Mouse (Mus musculus): ENCODE results near the gene Tesc. TPM values are rescaled to one million over a fixed set of nuclear protein-coding genes. Genes with fewer than 3 reads are reported as not detected.
A peak's percentile ranks its signal among the peaks of the same experiment; 100 is the strongest.

The Tesc gene
- polyA plus RNA-seq, 1 experiment from 2014 or later: 14.5 TPM

DNA sequence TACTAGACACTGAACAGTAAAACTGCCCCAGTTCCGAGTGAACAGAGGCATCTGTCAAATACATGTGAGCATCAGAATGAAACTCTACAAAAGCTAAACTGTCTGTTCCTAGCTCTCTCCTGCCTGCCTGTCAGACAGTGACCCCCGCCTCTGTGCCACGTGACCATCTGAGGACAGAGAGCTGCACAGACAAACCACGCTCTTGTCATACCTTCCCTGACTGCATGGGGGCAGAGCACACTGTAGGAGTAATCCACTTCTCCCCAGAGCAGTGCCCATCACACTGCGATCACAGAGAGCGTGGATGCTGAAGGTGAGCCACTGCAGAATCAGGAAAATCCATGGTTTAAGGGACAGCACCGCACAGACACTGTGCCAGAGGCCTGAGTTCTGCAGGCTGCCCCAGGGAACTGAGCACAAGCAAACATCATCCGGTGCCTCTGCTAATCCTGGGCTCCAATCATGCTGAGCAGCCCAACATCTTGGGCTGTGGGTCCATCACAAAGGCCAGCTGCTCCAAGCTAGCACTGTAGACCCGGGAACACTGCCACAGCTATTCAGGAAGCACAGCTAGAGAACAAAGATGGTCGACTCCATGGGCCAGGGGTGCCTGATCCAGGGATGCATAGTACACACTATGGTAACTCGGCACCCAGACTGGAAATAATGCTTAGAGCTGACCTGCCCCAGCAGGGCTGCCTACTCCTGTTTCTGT lies 65.9 kb downstream of the Tesc start:
- peaks cover 74% of the 10 kb centered on the region for H3K36me3 ChIP-seq (ENCODE audit: control insufficient read depth, insufficient read depth, low read length)
- H3K4me2 ChIP-seq (ENCODE audit: low read length): no peak overlapping the region
- H3K9ac ChIP-seq (ENCODE audit: low read length): no peak overlapping the region
- WGBS: 70% methylated on average over 11 of the region's 11 CpGs
- peaks cover 4% of the 10 kb centered on the region; the same call in 1 of the 2 replicates for H3K9me3 ChIP-seq (ENCODE audit: control insufficient read depth, low read length)
- no peak overlapping the region for H3K4me3 ChIP-seq (ENCODE audit: control insufficient read depth in 1 of 2, insufficient read depth in 1 of 2, low read depth in 1 of 2, low read length in 2 of 2)
- ATAC-seq (ENCODE audit: insufficient number of reproducible peaks, insufficient read depth, low FRiP score, low read depth): 0 out of 2 replicates have a peak, but pooled peaks have one; percentile 15
- no peak overlapping the region for H3K27ac ChIP-seq (replicated peaks in 1 of 2; ENCODE audit: control insufficient read depth in 1 of 2, insufficient read depth in 1 of 2, low read depth in 2 of 2, low read length in 2 of 2)
- peaks cover 10 to 20% of the 10 kb centered on the region in 2 experiments for H3K4me1 ChIP-seq (ENCODE audit: control insufficient read depth in 2 of 2, insufficient read depth in 2 of 2, low read length in 2 of 2)
- no peaks in the 10 kb centered on the region for H3K27me3 ChIP-seq (ENCODE audit: control insufficient read depth, insufficient read depth, low read length)

DNA sequence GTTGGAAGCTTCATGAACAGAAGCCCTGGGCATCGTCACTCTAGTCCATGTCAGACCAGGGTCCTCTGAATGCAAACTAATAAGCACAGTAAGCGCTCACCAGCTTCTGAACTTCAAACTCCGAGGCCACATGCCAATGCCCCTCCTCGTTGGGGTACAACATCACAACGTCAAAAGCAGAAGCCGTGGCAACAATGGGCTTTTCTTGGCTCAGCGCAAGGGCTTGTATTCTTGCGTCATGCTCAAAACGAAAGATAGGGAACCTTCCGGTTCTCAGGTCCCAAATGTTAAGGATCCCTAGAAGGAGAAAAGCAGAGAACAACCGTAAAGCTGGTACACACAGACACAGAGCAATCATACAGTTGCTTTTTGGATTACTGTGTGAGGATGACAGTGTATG lies 67.9 kb downstream of the Tesc start:
- no peak for ATAC-seq (ENCODE audit: insufficient number of reproducible peaks, insufficient read depth, low FRiP score, low read depth)
- H3K9ac ChIP-seq (ENCODE audit: low read length): no peak overlapping the region
- peaks cover 9 to 15% of the 10 kb centered on the region in 2 experiments for H3K4me1 ChIP-seq (ENCODE audit: control insufficient read depth in 2 of 2, insufficient read depth in 2 of 2, low read length in 2 of 2)
- peaks cover 4% of the 10 kb centered on the region; the same call in 1 of the 2 replicates for H3K9me3 ChIP-seq (ENCODE audit: control insufficient read depth, low read length)
- no peak overlapping the region for H3K27ac ChIP-seq (replicated peaks in 1 of 2; ENCODE audit: control insufficient read depth in 1 of 2, insufficient read depth in 1 of 2, low read depth in 2 of 2, low read length in 2 of 2)
- H3K36me3 ChIP-seq (ENCODE audit: control insufficient read depth, insufficient read depth, low read length): peaks cover 73% of the 10 kb centered on the region
- H3K27me3 ChIP-seq (ENCODE audit: control insufficient read depth, insufficient read depth, low read length): no peaks in the 10 kb centered on the region
- WGBS: 84% methylated on average over 11 of the region's 11 CpGs
- no peak overlapping the region for H3K4me2 ChIP-seq (ENCODE audit: low read length)
- H3K4me3 ChIP-seq (ENCODE audit: control insufficient read depth in 1 of 2, insufficient read depth in 1 of 2, low read depth in 1 of 2, low read length in 2 of 2): no peak overlapping the region

DNA sequence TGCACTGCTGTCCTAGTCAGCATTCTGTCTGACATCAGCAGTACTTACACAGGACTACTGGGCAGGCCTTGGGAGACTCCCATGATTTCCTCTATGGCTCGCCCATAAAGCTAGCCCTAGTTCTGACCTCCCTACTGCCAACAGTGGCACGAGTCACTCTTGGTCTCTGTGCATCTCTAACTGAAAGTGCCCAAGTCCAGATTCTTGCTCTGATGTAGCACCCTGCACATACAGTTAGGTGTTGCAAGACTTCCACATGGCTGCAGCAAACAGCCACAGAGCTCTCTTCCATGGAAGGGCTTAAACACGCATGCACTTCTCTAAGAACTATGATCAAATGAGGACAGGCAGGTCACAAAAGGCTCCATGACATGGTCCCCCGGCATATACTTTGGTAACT lies 68.3 kb downstream of the Tesc start:
- no peaks in the 10 kb centered on the region for H3K27me3 ChIP-seq (ENCODE audit: control insufficient read depth, insufficient read depth, low read length)
- no peak overlapping the region for H3K9ac ChIP-seq (ENCODE audit: low read length)
- no peak for ATAC-seq (ENCODE audit: insufficient number of reproducible peaks, insufficient read depth, low FRiP score, low read depth)
- peaks cover 11 to 14% of the 10 kb centered on the region in 2 experiments for H3K4me1 ChIP-seq (ENCODE audit: control insufficient read depth in 2 of 2, insufficient read depth in 2 of 2, low read length in 2 of 2)
- peaks cover 3% of the 10 kb centered on the region; the same call in 1 of the 2 replicates for H3K9me3 ChIP-seq (ENCODE audit: control insufficient read depth, low read length)
- no peak overlapping the region for H3K27ac ChIP-seq (replicated peaks in 1 of 2; ENCODE audit: control insufficient read depth in 1 of 2, insufficient read depth in 1 of 2, low read depth in 2 of 2, low read length in 2 of 2)
- H3K4me2 ChIP-seq (ENCODE audit: low read length): no peak overlapping the region
- H3K36me3 ChIP-seq (ENCODE audit: control insufficient read depth, insufficient read depth, low read length): peaks cover 73% of the 10 kb centered on the region
- no peak overlapping the region for H3K4me3 ChIP-seq (ENCODE audit: control insufficient read depth in 1 of 2, insufficient read depth in 1 of 2, low read depth in 1 of 2, low read length in 2 of 2)
- WGBS: 87% methylated on average over 4 of the region's 4 CpGs

DNA sequence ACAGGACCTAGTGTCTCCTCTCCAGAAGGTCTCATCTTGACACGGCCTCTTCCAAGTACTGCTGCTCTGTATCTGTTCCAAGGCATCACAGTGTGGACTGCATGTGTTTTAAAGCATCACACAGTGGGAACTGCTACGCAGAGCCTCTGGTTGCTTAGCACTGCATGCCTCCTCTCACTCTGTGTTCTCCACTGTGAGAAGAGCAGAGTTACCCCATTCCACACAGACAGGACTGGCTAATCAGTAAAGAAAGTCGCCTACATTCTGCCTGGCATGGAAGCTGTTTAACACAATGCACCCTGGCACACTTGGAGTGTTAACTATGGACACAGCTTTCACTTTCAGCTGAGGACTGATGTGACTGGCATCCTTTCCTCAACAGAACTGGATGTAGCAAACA lies 68.8 kb downstream of the Tesc start:
- 84% methylated on average over 3 of the region's 3 CpGs for WGBS
- Histone ChIP-seq H3K4me3 (ENCODE audit: control insufficient read depth in 1 of 2, insufficient read depth in 1 of 2, low read depth in 1 of 2, low read length in 2 of 2) (no peak overlapping the region), H3K27me3 (ENCODE audit: control insufficient read depth, insufficient read depth, low read length) (no peaks in the 10 kb centered on the region), H3K9ac (ENCODE audit: low read length) (no peak overlapping the region), H3K4me1 (ENCODE audit: control insufficient read depth in 2 of 2, insufficient read depth in 2 of 2, low read length in 2 of 2) (peaks cover 11 to 15% of the 10 kb centered on the region in 2 experiments), H3K36me3 (ENCODE audit: control insufficient read depth, insufficient read depth, low read length) (peaks cover 71% of the 10 kb centered on the region), H3K4me2 (ENCODE audit: low read length) (no peak overlapping the region), H3K27ac (replicated peaks in 1 of 2; ENCODE audit: control insufficient read depth in 1 of 2, insufficient read depth in 1 of 2, low read depth in 2 of 2, low read length in 2 of 2) (no peak overlapping the region), H3K9me3 (ENCODE audit: control insufficient read depth, low read length) (no peaks in the 10 kb centered on the region)
- no peak for ATAC-seq (ENCODE audit: insufficient number of reproducible peaks, insufficient read depth, low FRiP score, low read depth)

DNA sequence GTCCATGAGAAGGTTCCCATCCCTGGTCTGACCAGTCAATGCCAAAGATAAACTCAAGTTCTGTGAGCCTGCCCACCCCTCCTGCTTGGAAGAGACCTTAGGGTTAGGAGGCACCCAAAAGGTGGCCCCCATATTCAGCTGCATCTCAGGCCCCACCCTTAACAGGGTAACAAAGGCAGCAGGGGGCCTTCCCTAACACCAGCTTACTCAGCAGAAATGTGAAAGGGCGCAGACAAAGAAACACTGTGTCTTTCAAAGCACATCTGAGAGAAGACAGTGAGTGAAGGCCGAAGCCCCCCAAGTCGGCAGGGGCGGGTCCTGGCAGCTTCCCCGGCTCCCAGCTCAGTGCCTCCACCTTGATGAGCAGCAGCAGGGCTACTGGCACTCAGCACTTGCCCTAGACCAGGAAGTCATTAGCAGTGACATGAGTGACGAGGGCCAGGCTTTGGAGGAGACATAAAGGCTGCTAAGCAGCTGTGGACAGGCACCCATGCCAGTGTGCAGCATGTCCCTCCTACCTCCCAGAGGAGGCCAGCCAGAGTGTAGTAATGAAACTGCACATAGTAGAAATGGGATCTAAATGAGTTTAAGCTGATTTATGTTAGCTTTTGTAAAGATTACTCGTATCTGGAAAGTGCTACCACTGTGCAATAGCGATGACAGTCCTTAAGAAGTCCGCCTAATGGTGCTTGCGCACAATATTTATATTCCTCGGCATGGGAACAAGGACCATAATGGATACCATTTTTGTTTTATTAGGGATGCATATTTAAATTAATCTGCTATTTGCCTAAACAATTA lies 71.7 kb downstream of the Tesc start:
- Histone ChIP-seq H3K27me3 (ENCODE audit: control insufficient read depth, insufficient read depth, low read length) (no peaks in the 10 kb centered on the region), H3K9ac (ENCODE audit: low read length) (no peak overlapping the region), H3K4me1 (ENCODE audit: control insufficient read depth in 2 of 2, insufficient read depth in 2 of 2, low read length in 2 of 2) (peaks cover 11 to 15% of the 10 kb centered on the region in 2 experiments), H3K4me3 (ENCODE audit: control insufficient read depth in 1 of 2, insufficient read depth in 1 of 2, low read depth in 1 of 2, low read length in 2 of 2) (no peak overlapping the region), H3K27ac (replicated peaks in 1 of 2; ENCODE audit: control insufficient read depth in 1 of 2, insufficient read depth in 1 of 2, low read depth in 2 of 2, low read length in 2 of 2) (no peak overlapping the region), H3K36me3 (ENCODE audit: control insufficient read depth, insufficient read depth, low read length) (peaks cover 45% of the 10 kb centered on the region), H3K4me2 (ENCODE audit: low read length) (no peak overlapping the region), H3K9me3 (ENCODE audit: control insufficient read depth, low read length) (no peaks in the 10 kb centered on the region)
- ATAC-seq (ENCODE audit: insufficient number of reproducible peaks, insufficient read depth, low FRiP score, low read depth): peak; percentile 40; the same call in 1 of the 2 replicates
- 51% methylated on average over 11 of the region's 11 CpGs for WGBS

DNA sequence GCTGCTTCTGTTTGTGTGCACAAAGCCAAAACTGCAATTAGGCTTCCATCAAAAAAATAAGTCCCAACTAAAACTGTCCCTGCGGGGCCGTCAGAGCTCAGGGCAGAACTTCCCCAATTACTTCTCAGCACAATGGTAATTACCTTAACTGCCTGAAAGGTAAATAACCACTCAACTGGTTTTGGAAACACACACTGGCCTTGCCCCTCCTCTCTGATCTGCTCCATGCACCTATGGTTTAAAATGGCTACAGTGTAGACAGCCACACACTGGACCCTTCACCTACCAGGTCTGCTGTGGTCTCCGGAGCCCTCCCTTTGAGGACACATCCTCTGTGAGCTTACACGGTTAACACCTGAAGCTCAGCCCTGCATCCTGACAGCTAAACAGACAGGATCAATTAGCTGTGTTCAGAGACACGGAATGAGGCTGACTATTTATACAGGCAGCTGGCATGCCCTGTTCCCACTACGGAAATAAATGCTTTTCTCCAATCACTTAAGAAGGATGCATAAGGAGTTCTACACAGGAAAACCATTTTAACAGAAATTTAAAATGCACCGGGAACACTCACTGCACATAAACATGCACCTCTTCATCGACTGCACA lies 72.4 kb downstream of the Tesc start:
- H3K4me2 ChIP-seq (ENCODE audit: low read length): no peak overlapping the region
- peaks cover 11 to 15% of the 10 kb centered on the region in 2 experiments for H3K4me1 ChIP-seq (ENCODE audit: control insufficient read depth in 2 of 2, insufficient read depth in 2 of 2, low read length in 2 of 2)
- no peak overlapping the region for H3K4me3 ChIP-seq (ENCODE audit: control insufficient read depth in 1 of 2, insufficient read depth in 1 of 2, low read depth in 1 of 2, low read length in 2 of 2)
- no peak overlapping the region for H3K27ac ChIP-seq (replicated peaks in 1 of 2; ENCODE audit: control insufficient read depth in 1 of 2, insufficient read depth in 1 of 2, low read depth in 2 of 2, low read length in 2 of 2)
- no peak overlapping the region for H3K9ac ChIP-seq (ENCODE audit: low read length)
- H3K9me3 ChIP-seq (ENCODE audit: control insufficient read depth, low read length): no peaks in the 10 kb centered on the region
- H3K27me3 ChIP-seq (ENCODE audit: control insufficient read depth, insufficient read depth, low read length): no peaks in the 10 kb centered on the region
- peaks cover 38% of the 10 kb centered on the region for H3K36me3 ChIP-seq (ENCODE audit: control insufficient read depth, insufficient read depth, low read length)
- WGBS: 83% methylated on average over 8 of the region's 8 CpGs
- ATAC-seq (ENCODE audit: insufficient number of reproducible peaks, insufficient read depth, low FRiP score, low read depth): no peak

DNA sequence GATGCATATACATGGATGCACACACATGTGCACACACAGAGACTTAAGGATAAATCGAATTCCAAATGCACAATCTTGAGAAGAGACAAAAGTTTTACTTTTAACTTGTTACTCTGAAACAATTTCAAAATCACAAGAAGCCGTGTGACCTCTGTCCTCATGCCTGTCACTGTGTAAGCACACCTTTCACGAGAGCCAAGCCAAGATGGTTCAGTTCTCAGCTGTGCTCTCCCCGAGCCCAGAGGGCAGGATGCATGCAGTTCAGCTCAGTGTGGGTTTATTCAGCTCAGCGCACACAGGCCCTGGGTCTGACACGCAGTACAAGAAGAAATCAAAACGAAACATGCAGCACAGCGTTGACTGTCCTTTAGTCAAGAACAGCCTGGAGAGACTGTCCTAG lies 78.0 kb downstream of the Tesc start:
- 96% methylated on average over 8 of the region's 8 CpGs for WGBS
- no peak overlapping the region for H3K27ac ChIP-seq (replicated peaks in 1 of 2; ENCODE audit: control insufficient read depth in 1 of 2, insufficient read depth in 1 of 2, low read depth in 2 of 2, low read length in 2 of 2)
- ATAC-seq (ENCODE audit: insufficient number of reproducible peaks, insufficient read depth, low FRiP score, low read depth): no peak
- H3K4me3 ChIP-seq (ENCODE audit: control insufficient read depth in 1 of 2, insufficient read depth in 1 of 2, low read depth in 1 of 2, low read length in 2 of 2): no peak overlapping the region
- H3K27me3 ChIP-seq (ENCODE audit: control insufficient read depth, insufficient read depth, low read length): no peaks in the 10 kb centered on the region
- peaks cover 34% of the 10 kb centered on the region for H3K36me3 ChIP-seq (ENCODE audit: control insufficient read depth, insufficient read depth, low read length)
- no peak overlapping the region for H3K4me2 ChIP-seq (ENCODE audit: low read length)
- no peak overlapping the region for H3K9ac ChIP-seq (ENCODE audit: low read length)
- H3K4me1 ChIP-seq (ENCODE audit: control insufficient read depth in 2 of 2, insufficient read depth in 2 of 2, low read length in 2 of 2): peaks cover 19 to 28% of the 10 kb centered on the region in 2 experiments
- no peaks in the 10 kb centered on the region for H3K9me3 ChIP-seq (ENCODE audit: control insufficient read depth, low read length)
